Mouse (Mus musculus) liver, embryonic 13.5 days (tissue): ENCODE measurements around the gene E130308A19Rik. TPM values are rescaled to one million over a fixed set of nuclear protein-coding genes. Genes with fewer than 3 reads are reported as not detected.

Source experiments
- ATAC-seq: fragments of 200-750 bp; cut with Nextera tagmentation; 2 replicates; pipeline ENCODE4 v1.8.0; 2017; ENCODE audit warnings: low read depth, mild to moderate bottlenecking, moderate number of reproducible peaks, moderate library complexity
- DNase-seq: peaks from one replicate; pipeline ENCODE4 v3.0.0; 2022
- H3K27ac ChIP-seq: fragments of 300-500 bp; sonication (generic); 2 replicates; pipeline ENCODE4 v1.5.1; 2015; ENCODE audit warnings: moderate library complexity, mild to moderate bottlenecking, inconsistent platforms
- H3K27me3 ChIP-seq: fragments of 300-500 bp; sonication (generic); 2 replicates; pipeline ENCODE4 v1.6.1; 2015; ENCODE audit warnings: mild to moderate bottlenecking, inconsistent platforms
- H3K36me3 ChIP-seq: fragments of 300-500 bp; sonication (generic); 2 replicates; pipeline ENCODE4 v1.6.1; 2015; ENCODE audit warnings: mild to moderate bottlenecking, inconsistent platforms
- H3K4me1 ChIP-seq: fragments of 300-500 bp; sonication (generic); replicated peaks from 2 replicates; pipeline ENCODE4 v1.6.1; 2015; ENCODE audit warnings: inconsistent platforms
- H3K4me2 ChIP-seq: fragments of 300-500 bp; sonication (generic); 2 replicates; pipeline ENCODE4 v1.6.1; 2015; ENCODE audit warnings: inconsistent platforms, mild to moderate bottlenecking, moderate library complexity
- H3K4me3 ChIP-seq: fragments of 300-500 bp; sonication (generic); replicated peaks from 2 replicates; pipeline ENCODE4 v1.5.1; 2015; ENCODE audit warnings: mild to moderate bottlenecking, inconsistent platforms
- H3K9ac ChIP-seq: fragments of 300-500 bp; sonication (generic); 2 replicates; pipeline ENCODE4 v1.6.1; 2015; ENCODE audit warnings: mild to moderate bottlenecking, inconsistent platforms
- H3K9me3 ChIP-seq: fragments of 300-500 bp; sonication (generic); replicated peaks from 2 replicates; pipeline ENCODE4 v1.6.1; 2016; ENCODE audit warnings: inconsistent platforms
- WGBS: fragments of 180-500 bp; shearing (Covaris S2); methylation state at CpG from one replicate; pipeline ENCODE4 v1.1.7; 2015; ENCODE audit not compliant: insufficient replicate concordance; 5-methylcytosine and 5-hydroxymethylcytosine counted together
- polyA plus RNA-seq: library from polyadenylated mRNA; unstranded; fragments of >200 nt; fragmentation: Nextera tagmentation; extraction: Ambion mirVana; gene quantifications from 2 replicates; pipeline ENCODE4 v1.2.1, GENCODE M21; 2015

The E130308A19Rik gene
- polyA plus RNA-seq, 1 experiment from 2014 or later, result 8.1 TPM

DNA sequence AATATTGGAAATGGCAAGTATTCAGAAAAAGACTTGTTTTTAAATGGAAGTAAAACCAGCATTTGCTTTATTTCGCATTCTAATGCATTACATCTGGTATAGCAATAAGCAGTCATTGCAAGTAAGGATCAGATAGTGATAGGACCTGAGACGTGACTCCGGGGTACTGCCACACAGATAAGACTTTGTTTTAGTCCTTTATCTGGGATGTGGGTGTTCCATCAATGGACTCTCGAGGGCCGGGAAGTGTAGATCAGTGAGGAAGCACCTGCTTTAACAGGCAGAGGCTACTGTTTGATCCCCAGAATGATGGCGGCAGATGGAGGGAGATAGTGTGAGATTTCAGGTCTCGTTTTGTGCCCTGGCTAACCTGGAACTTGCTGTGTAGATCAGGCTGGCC lies 105.5 kb downstream of the E130308A19Rik start:
- DNase-seq (peak; percentile 38), ATAC-seq (peak; percentile 62; the same call in 1 of the 2 replicates)
- no peaks in the 10 kb centered on the region for H3K36me3 ChIP-seq
- no peaks in the 10 kb centered on the region for H3K9me3 ChIP-seq
- no peak overlapping the region for H3K4me2 ChIP-seq
- H3K27ac ChIP-seq, result no peak overlapping the region
- H3K4me1 ChIP-seq, result peaks cover 5% of the 10 kb centered on the region; the same call in 1 of the 2 replicates
- H3K4me3 ChIP-seq, result no peak overlapping the region
- H3K27me3 ChIP-seq, result no peaks in the 10 kb centered on the region
- H3K9ac ChIP-seq, result no peak overlapping the region
- 35% methylated on average over 7 of the region's 7 CpGs for WGBS

GRCm38 (mm10) chr4:59739321-59739720 lies 113.3 kb downstream of the E130308A19Rik start:
- Histone ChIP-seq H3K27ac (no peak overlapping the region), H3K4me2 (no peak overlapping the region), H3K9ac (no peak overlapping the region), H3K36me3 (no peaks in the 10 kb centered on the region), H3K4me1 (no peaks in the 10 kb centered on the region), H3K27me3 (no peaks in the 10 kb centered on the region), H3K9me3 (no peaks in the 10 kb centered on the region; the same call in 1 of the 2 replicates), H3K4me3 (no peak overlapping the region)
- DNase-seq (no peak), ATAC-seq (no peak)
- WGBS, result 92% methylated on average over 4 of the region's 4 CpGs

- WGBS, result 67% methylated on average over 2 of the region's 2 CpGs
- no peak for ATAC-seq
Measured at GRCm38 (mm10) chr4:59739882-59740281, 113.9 kb downstream of the E130308A19Rik start.

GRCm38 (mm10) chr4:59753491-59754140 lies 127.6 kb downstream of the E130308A19Rik start:
- H3K27ac ChIP-seq, result no peak overlapping the region
- ATAC-seq (no peak), DNase-seq (no peak)
- no peak overlapping the region for H3K4me3 ChIP-seq
- no peaks in the 10 kb centered on the region for H3K9me3 ChIP-seq
- H3K36me3 ChIP-seq, result peaks cover 5% of the 10 kb centered on the region; the same call in 1 of the 2 replicates
- no peaks in the 10 kb centered on the region for H3K27me3 ChIP-seq
- no peak overlapping the region for H3K9ac ChIP-seq
- 59% methylated on average over 13 of the region's 13 CpGs for WGBS
- H3K4me2 ChIP-seq, result no peak overlapping the region
- no peaks in the 10 kb centered on the region for H3K4me1 ChIP-seq

More at GRCm38 (mm10) chr4:59739882-59740281, 113.9 kb downstream of the E130308A19Rik start:
- Histone ChIP-seq H3K27ac (no peak overlapping the region), H3K36me3 (no peaks in the 10 kb centered on the region), H3K9ac (no peak overlapping the region), H3K4me2 (no peak overlapping the region), H3K4me3 (no peak overlapping the region), H3K27me3 (no peaks in the 10 kb centered on the region), H3K4me1 (no peaks in the 10 kb centered on the region), H3K9me3 (no peaks in the 10 kb centered on the region; the same call in 1 of the 2 replicates)
- DNase-seq, result no peak

GRCm38 (mm10) chr4:59756332-59757082 lies 130.5 kb downstream of the E130308A19Rik start:
- no peak for DNase-seq
- WGBS, result 63% methylated on average over 9 of the region's 9 CpGs

GRCm38 (mm10) chr4:59757452-59758435 lies 131.7 kb downstream of the E130308A19Rik start:
- H3K9ac ChIP-seq, result no peak overlapping the region
- no peak for DNase-seq
- no peaks in the 10 kb centered on the region for H3K4me1 ChIP-seq
- H3K9me3 ChIP-seq, result no peaks in the 10 kb centered on the region
- H3K4me3 ChIP-seq, result no peak overlapping the region
- 70% methylated on average over 12 of the region's 12 CpGs for WGBS
- H3K27ac ChIP-seq, result no peak overlapping the region
- peaks cover 2% of the 10 kb centered on the region; the same call in 1 of the 2 replicates for H3K36me3 ChIP-seq
- H3K27me3 ChIP-seq, result no peaks in the 10 kb centered on the region
- no peak overlapping the region for H3K4me2 ChIP-seq
- no peak for ATAC-seq

More at GRCm38 (mm10) chr4:59756332-59757082, 130.5 kb downstream of the E130308A19Rik start:
- Histone ChIP-seq H3K36me3 (peaks cover 5% of the 10 kb centered on the region; the same call in 1 of the 2 replicates), H3K4me3 (no peak overlapping the region), H3K4me1 (no peaks in the 10 kb centered on the region), H3K27ac (no peak overlapping the region), H3K27me3 (no peaks in the 10 kb centered on the region), H3K4me2 (no peak overlapping the region), H3K9me3 (no peaks in the 10 kb centered on the region), H3K9ac (no peak overlapping the region)
- ATAC-seq, result no peak

DNA sequence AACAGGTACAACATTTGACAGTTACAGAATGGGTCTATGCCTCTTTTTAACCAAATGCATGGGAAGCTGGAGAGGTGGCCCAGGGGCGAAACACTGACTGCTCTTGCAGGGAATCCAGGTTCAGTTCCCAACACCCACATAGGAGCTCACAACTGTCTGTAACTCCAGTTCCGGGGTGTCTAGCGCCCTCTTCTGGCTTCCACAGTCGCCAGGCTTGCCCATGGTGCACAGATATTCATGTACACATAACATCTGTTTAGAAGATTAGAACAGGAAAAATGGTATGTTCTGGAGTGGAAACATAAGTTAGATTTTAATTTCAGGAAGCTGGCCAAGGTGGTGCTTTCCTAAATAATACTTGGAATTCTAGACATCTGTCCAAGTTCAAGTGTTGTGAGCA lies 134.0 kb downstream of the E130308A19Rik start:
- WGBS, result 57% methylated on average over 4 of the region's 4 CpGs
- Histone ChIP-seq H3K4me1 (no peaks in the 10 kb centered on the region), H3K9me3 (no peaks in the 10 kb centered on the region), H3K36me3 (no peaks in the 10 kb centered on the region), H3K27me3 (no peaks in the 10 kb centered on the region), H3K4me2 (no peak overlapping the region), H3K9ac (no peak overlapping the region), H3K4me3 (no peak overlapping the region), H3K27ac (no peak overlapping the region)
- DNase-seq (no peak), ATAC-seq (no peak)

- no peak for DNase-seq
- no peaks in the 10 kb centered on the region for H3K4me1 ChIP-seq
- whole genome bisulfite sequencing, result 55% methylated on average over 10 of the region's 10 CpGs
Measured at GRCm38 (mm10) chr4:59760636-59761364, 134.8 kb downstream of the E130308A19Rik start.

DNA sequence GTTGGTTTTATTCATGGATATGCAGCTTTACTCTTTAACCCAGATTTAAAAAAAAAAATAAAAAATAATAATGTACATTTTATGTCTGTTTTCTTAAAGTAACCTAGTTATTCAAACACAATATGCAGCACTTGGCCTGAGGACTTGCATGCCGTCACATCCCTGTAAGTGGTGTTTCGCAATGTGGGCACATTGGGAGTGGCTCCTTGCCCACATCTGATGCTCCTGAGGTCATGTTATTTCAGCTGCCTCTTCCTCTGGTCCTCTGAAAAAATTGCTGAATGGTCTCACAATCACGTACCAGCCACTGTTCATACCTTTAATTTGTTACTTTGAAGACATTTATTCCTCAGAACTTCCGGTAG lies 135.3 kb downstream of the E130308A19Rik start:
- Histone ChIP-seq H3K27ac (no peak overlapping the region), H3K9ac (no peak overlapping the region), H3K4me3 (no peak overlapping the region), H3K4me1 (no peaks in the 10 kb centered on the region), H3K27me3 (no peaks in the 10 kb centered on the region), H3K36me3 (no peaks in the 10 kb centered on the region), H3K4me2 (no peak overlapping the region), H3K9me3 (no peaks in the 10 kb centered on the region)
- 63% methylated on average over 4 of the region's 4 CpGs for WGBS
- DNase-seq (no peak), ATAC-seq (no peak)

More at GRCm38 (mm10) chr4:59760636-59761364, 134.8 kb downstream of the E130308A19Rik start:
- no peaks in the 10 kb centered on the region for H3K9me3 ChIP-seq
- no peak for ATAC-seq
- H3K4me3 ChIP-seq, result no peak overlapping the region
- H3K4me2 ChIP-seq, result no peak overlapping the region
- no peaks in the 10 kb centered on the region for H3K27me3 ChIP-seq
- H3K27ac ChIP-seq, result no peak overlapping the region
- H3K36me3 ChIP-seq, result no peaks in the 10 kb centered on the region
- H3K9ac ChIP-seq, result no peak overlapping the region

- Histone ChIP-seq H3K9ac (no peak overlapping the region), H3K36me3 (peaks cover 4% of the 10 kb centered on the region), H3K27ac (no peak overlapping the region), H3K4me2 (peak overlapping the region; percentile 11; the same call in 1 of the 2 replicates), H3K4me3 (no peak overlapping the region), H3K4me1 (peaks cover 8% of the 10 kb centered on the region; the same call in 1 of the 2 replicates), H3K27me3 (no peaks in the 10 kb centered on the region), H3K9me3 (no peaks in the 10 kb centered on the region)
- no peak for DNase-seq
- 50% methylated on average over 7 of the region's 7 CpGs for WGBS
- no peak for ATAC-seq
Measured at GRCm38 (mm10) chr4:59764950-59765349, 138.9 kb downstream of the E130308A19Rik start.
